ENCODE assay signal across 8 mouse cellular contexts in the genomic region with DNA sequence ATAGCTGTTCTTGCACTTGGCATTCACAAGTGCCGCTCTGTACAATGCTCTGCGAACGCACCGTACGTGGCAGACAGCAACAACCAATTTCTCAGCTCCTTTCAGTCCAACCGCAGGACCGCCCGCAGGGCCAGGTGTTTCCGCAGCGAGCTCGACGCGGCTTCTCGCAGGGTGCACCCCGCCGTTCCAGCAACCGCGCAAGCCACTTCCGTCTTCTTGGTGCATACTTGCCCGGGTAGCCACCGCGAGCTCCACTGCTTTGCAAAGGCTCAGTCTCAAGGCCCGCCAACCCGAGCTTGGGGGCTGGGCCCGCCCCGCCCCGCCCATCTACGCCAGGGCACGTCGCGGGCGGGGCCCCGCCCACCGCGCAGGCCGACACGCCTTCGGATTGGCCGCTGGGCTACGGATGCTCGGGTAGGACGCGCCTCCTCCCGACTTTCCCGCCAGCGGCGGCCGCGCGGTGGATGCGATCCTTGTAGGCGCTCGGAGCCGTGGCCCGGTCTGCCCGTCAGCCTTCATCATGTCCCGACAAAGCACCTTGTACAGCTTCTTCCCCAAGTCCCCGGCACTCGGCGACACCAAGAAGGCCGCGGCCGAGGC. TPM values are rescaled to one million over a fixed set of nuclear protein-coding genes. Genes with fewer than 3 reads are reported as not detected.
DNase-seq lines count a peak whose midpoint lies in the region; ATAC-seq lines count a peak whose summit lies in the region.

A gene (plus strand): TSS at position 434 of the 600 bp plus-strand sequence.

- H3K4me3 ChIP-seq in hindbrain, embryonic 11.5 days (ENCODE audit: low read depth, low read length) = peak within 1 kb of the TSS; percentile 98

- peak; percentile 94 for ATAC-seq in frontal cortex, adult (ENCODE audit: low TSS enrichment)
- ATAC-seq in hindbrain, embryonic 11.5 days (ENCODE audit: low FRiP score) = peak; percentile 99

- no peaks in the 10 kb centered on the region for H3K36me3 ChIP-seq in hindbrain, embryonic 11.5 days (ENCODE audit: control insufficient read depth, insufficient read depth, low read length)

- no peaks in the 10 kb centered on the region for H3K9me3 ChIP-seq in hindbrain, embryonic 11.5 days (ENCODE audit: control insufficient read depth, low read length)

- DNase-seq in MEL-GATA-1-ER (ENCODE audit: extremely low read depth, low read depth) = peak; percentile 92
- DNase-seq in cerebellum, adult 8-10 months = peak; percentile 80
- peak; percentile 97 for DNase-seq in hindbrain, embryonic 11.5 days (ENCODE audit: low spot score)
- peak; percentile 82 to 88 for DNase-seq in layer of hippocampus, postnatal 10 days (ENCODE audit: low spot score in 2 of 2)
- DNase-seq in lung, postnatal 10 days = peak; percentile 85
- DNase-seq in ovary, postnatal 36 days (ENCODE audit: low spot score) = peak; percentile 86
- peak; percentile 98 for DNase-seq in thymus, postnatal 25 days

- H3K9ac ChIP-seq in hindbrain, embryonic 11.5 days (ENCODE audit: low read depth, low read length) = peak within 1 kb of the TSS; percentile 92

- peak within 1 kb of the TSS; percentile 70 for H3K27ac ChIP-seq in hindbrain, embryonic 11.5 days (ENCODE audit: low read depth, low read length)

- H3K4me2 ChIP-seq in hindbrain, embryonic 11.5 days (replicated peaks; ENCODE audit: low read depth, low read length) = peak within 1 kb of the TSS; percentile 73

- H3K27me3 ChIP-seq in hindbrain, embryonic 11.5 days (ENCODE audit: control insufficient read depth, insufficient read depth, low read length) = no peaks in the 10 kb centered on the region

- H3K4me1 ChIP-seq in hindbrain, embryonic 11.5 days (replicated peaks; ENCODE audit: control insufficient read depth, insufficient read depth, low read length) = peaks cover 6% of the 10 kb centered on the region; the same call in 1 of the 2 replicates

- under 1% methylated on average over 50 of the region's 63 CpGs for WGBS in hindbrain, embryonic 11.5 days

RNA-seq across cellular contexts. Expression of the gene that starts here (rescaled TPM):
- 62.0 and 78.7 TPM in 2 replicates for polyA plus RNA-seq in hindbrain, embryonic 11.5 days (2014; fragmentation: Nextera tagmentation; extraction: Ambion mirVana)
- total RNA-seq in layer of hippocampus, postnatal 10 days (2021) = 10 to 100 TPM; 16.0 to 16.4 TPM

Comparison
In these comparisons a context has a peak if more than half of its experiments do, and no peak if none do; other contexts are left out.
1. Peak in every context shown above with its lines: DNase-seq, ATAC-seq, H3K4me3 ChIP-seq and H3K27ac ChIP-seq.